8 mouse cellular contexts compared by ENCODE assay signal in genomic region chr13:12702804-12703612, GRCm38 (mm10).
DNase-seq lines count a peak whose midpoint lies in the region; ATAC-seq and TF ChIP-seq lines count a peak whose summit lies in the region.
"Not testable (repeated sequence)": the region's sequence is repeated elsewhere in the genome, so short reads cannot be mapped to it uniquely, and the experiment has no call there.

No protein-coding gene starts in this region.

- H3K9me3 ChIP-seq in forebrain, embryonic 13.5 days (replicated peaks); heart, embryonic 14.5 days (ENCODE audit: control insufficient read depth, low read length); hindbrain, postnatal 0 days (ENCODE audit: low read length); neural tube, embryonic 11.5 days (ENCODE audit: control insufficient read depth, low read length): not testable (repeated sequence)

- not testable (repeated sequence) for H3K27ac ChIP-seq in forebrain, embryonic 13.5 days; heart, embryonic 14.5 days (replicated peaks in 1 of 2; ENCODE audit: control insufficient read depth in 1 of 2, insufficient read depth in 1 of 2, low read depth in 2 of 2, low read length in 2 of 2); hindbrain, postnatal 0 days; neural tube, embryonic 11.5 days (ENCODE audit: low read depth, low read length)

- not testable (repeated sequence) for TF ChIP-seq CTCF in hindbrain, postnatal 0 days (IDR thresholded peaks at IDR 0.05; ENCODE audit: low read depth); lung, adult 2 months (IDR thresholded peaks at IDR 0.05; ENCODE audit: insufficient read depth, low read length)

- TF ChIP-seq POLR2A in lung, adult 2 months (IDR thresholded peaks at IDR 0.05; ENCODE audit: borderline replicate concordance, extremely low read depth, low read depth, low read length), result not testable (repeated sequence)

- H3K9ac ChIP-seq in forebrain, embryonic 13.5 days; heart, embryonic 14.5 days (ENCODE audit: low read length); hindbrain, postnatal 0 days (replicated peaks; ENCODE audit: low read length); neural tube, embryonic 11.5 days (ENCODE audit: low read length): not testable (repeated sequence)

- ATAC-seq in forebrain, embryonic 13.5 days, result peak; percentile 23
- ATAC-seq in heart, embryonic 14.5 days (ENCODE audit: insufficient number of reproducible peaks, insufficient read depth, low FRiP score, low read depth), result peak; percentile 66
- peak; percentile 24 for ATAC-seq in hindbrain, postnatal 0 days
- ATAC-seq in neural tube, embryonic 11.5 days (ENCODE audit: insufficient read depth, low FRiP score, low TSS enrichment), result peak; percentile 18; the same call in 1 of the 2 replicates

- H3K4me1 ChIP-seq in forebrain, embryonic 13.5 days; heart, embryonic 14.5 days (ENCODE audit: control insufficient read depth in 2 of 2, insufficient read depth in 2 of 2, low read length in 2 of 2); hindbrain, postnatal 0 days (ENCODE audit: insufficient read depth, low read length); lung, adult 2 months (ENCODE audit: control insufficient read depth, insufficient read depth, low read length); neural tube, embryonic 11.5 days (ENCODE audit: control insufficient read depth, insufficient read depth, low read length): not testable (repeated sequence)

- not testable (repeated sequence) for H3K4me2 ChIP-seq in forebrain, embryonic 13.5 days; hindbrain, postnatal 0 days (ENCODE audit: low read depth, low read length); neural tube, embryonic 11.5 days (ENCODE audit: low read depth)
- H3K4me2 ChIP-seq in heart, embryonic 14.5 days (ENCODE audit: low read length), result peak overlapping the region; percentile 50

- H3K36me3 ChIP-seq in forebrain, embryonic 13.5 days (ENCODE audit: poor library complexity, severe bottlenecking); heart, embryonic 14.5 days (ENCODE audit: control insufficient read depth, insufficient read depth, low read length); hindbrain, postnatal 0 days (ENCODE audit: insufficient read depth, low read length); neural tube, embryonic 11.5 days (ENCODE audit: control insufficient read depth, insufficient read depth, low read length): not testable (repeated sequence)

- H3K4me3 ChIP-seq in forebrain, embryonic 13.5 days; hindbrain, postnatal 0 days (ENCODE audit: low read length); lung, adult 2 months (replicated peaks; ENCODE audit: extremely low read depth, low read depth, low read length); neural tube, embryonic 11.5 days (ENCODE audit: low read depth, low read length): not testable (repeated sequence)
- H3K4me3 ChIP-seq in heart, embryonic 14.5 days (ENCODE audit: control insufficient read depth in 1 of 2, insufficient read depth in 1 of 2, low read depth in 1 of 2, low read length in 2 of 2), result peak overlapping the region; percentile 25 to 31

- H3K27me3 ChIP-seq in forebrain, embryonic 13.5 days; heart, embryonic 14.5 days (ENCODE audit: control insufficient read depth, insufficient read depth, low read length); hindbrain, postnatal 0 days (ENCODE audit: insufficient read depth, low read length); neural tube, embryonic 11.5 days (ENCODE audit: control insufficient read depth, insufficient read depth, low read length): not testable (repeated sequence)

- peak; percentile 17 for DNase-seq in adrenal gland, postnatal 14 days
- not testable (repeated sequence) for DNase-seq in hindbrain, postnatal 0 days (ENCODE audit: low spot score); neural tube, embryonic 11.5 days (ENCODE audit: low spot score)
- DNase-seq in kidney, postnatal 36 days, result peak; percentile 46 to 48
- DNase-seq in lung, adult 2 months, result peak; percentile 8
- peak; percentile 2 to 9 for DNase-seq in urinary bladder, adult 18-20 months (ENCODE audit: low spot score in 2 of 2)

- WGBS in forebrain, embryonic 13.5 days, result 2% methylated on average over 15 of the region's 27 CpGs
- WGBS in heart, embryonic 14.5 days, result 2% methylated on average over 10 of the region's 27 CpGs
- WGBS in hindbrain, postnatal 0 days, result 2% methylated on average over 13 of the region's 27 CpGs
- 2% methylated on average over 14 of the region's 27 CpGs for WGBS in lung, adult 2 months
- 4% methylated on average over 11 of the region's 27 CpGs for WGBS in neural tube, embryonic 11.5 days
